15 mouse cellular contexts compared by ENCODE assay signal in the genomic region with DNA sequence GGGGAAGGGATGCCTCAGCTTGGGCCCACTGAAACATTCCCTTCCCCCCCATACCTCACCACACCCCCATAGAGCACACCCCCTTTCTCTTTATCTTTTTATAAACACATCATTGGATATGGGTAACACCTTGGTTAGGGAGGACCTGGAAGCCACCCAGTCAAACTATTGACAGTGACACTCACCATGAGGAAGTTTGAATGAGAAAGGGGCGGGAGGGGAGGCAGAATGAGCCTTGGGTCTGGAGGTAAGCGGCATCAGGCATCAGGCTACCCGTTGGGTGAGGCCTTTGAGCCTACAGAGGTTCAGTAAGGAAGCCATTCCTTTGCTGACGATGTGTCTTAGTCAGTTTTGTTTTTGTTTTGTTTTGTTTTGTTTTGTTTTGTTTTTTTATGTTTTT. TPM values are rescaled to one million over a fixed set of nuclear protein-coding genes. Genes with fewer than 3 reads are reported as not detected.
"Had no signal": no experiment of that assay in that cellular context is flagged by ENCODE, and none has a peak within 500 bp of the region (broad histone marks: within the 10 kb centered on the region; RNA-seq: fewer than 3 reads in every experiment).

No protein-coding gene starts in this region.

- H3K9ac ChIP-seq: limb, embryonic 13.5 days; liver, embryonic 14.5 days; midbrain, embryonic 13.5 days; neural tube, embryonic 15.5 days had no signal

- H3K27me3 ChIP-seq: limb, embryonic 13.5 days; midbrain, embryonic 13.5 days; neural tube, embryonic 15.5 days had no signal

- H3K36me3 ChIP-seq: limb, embryonic 13.5 days; midbrain, embryonic 13.5 days; neural tube, embryonic 15.5 days had no signal

- H3K27ac ChIP-seq: liver, embryonic 14.5 days; midbrain, embryonic 13.5 days; stomach, postnatal 0 days had no signal

- ATAC-seq: intestine, postnatal 0 days; midbrain, embryonic 13.5 days had no signal

- H3K9me3 ChIP-seq: midbrain, embryonic 13.5 days; neural tube, embryonic 15.5 days had no signal

- DNase-seq: kidney, postnatal 4 days; left cerebral cortex, postnatal 4 days; lung, adult 18-20 months; right cerebral cortex, adult 18-20 months; right cerebral cortex, postnatal 25 days; thymus, adult 2 months; thymus, postnatal 25 days had no signal

- H3K4me2 ChIP-seq: limb, embryonic 13.5 days; midbrain, embryonic 13.5 days; neural tube, embryonic 15.5 days had no signal

- H3K4me3 ChIP-seq: limb, embryonic 13.5 days; midbrain, embryonic 13.5 days; myocyte; neural tube, embryonic 15.5 days had no signal

RNA-seq across cellular contexts. Expression of gene Col18a1, which starts 30.3 kb away (rescaled TPM):
- total RNA-seq: megakaryocyte-erythroid progenitor cell, adult 5-6 weeks had no signal
